Mouse (Mus musculus): ENCODE results near the gene Foxg1. TPM values are rescaled to one million over a fixed set of nuclear protein-coding genes. Genes with fewer than 3 reads are reported as not detected.

Gene Foxg1
- polyA plus RNA-seq, 1 experiment: 104 TPM

DNA sequence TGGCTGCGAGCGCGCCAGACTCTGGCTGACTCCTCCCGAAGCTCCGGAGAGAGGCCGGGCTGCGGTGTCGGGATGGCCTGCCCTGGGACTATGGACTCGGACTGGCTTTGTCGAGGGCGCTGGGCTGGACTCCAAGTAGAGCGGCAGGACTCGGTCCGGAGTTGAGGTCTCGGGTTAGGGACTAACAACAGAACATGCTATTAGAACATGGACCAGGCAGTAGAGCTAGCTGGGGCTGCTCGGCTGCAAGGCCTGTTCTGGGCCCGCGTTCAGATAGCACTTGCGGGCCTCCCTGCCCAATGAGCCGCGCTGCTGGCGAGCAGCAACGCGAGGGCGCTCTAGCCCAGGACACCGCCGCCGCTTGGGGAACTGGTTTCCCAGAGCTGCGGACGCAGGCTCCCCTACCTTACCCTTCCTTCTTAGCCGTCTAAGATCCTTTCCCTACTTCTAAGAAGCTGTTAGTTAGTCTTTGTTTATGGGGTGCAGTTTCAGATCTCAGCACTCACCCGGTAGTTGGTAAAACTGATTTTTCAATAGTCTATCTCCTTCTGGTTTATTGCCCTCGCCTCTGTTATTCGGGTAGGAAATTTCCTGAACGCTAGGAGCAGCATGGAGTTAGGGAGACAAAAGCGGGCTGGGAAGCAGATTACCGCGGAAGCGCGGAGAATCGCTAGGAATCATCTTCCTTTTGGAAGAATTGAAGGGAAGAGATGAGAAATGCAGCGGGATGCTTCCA lies 9.0 kb downstream of the Foxg1 start:
- Histone ChIP-seq H3K27ac (ENCODE audit: insufficient read depth, low read depth, low read length) (peak overlapping the region; percentile 95), H3K4me1 (ENCODE audit: control insufficient read depth, insufficient read depth, low read length) (no peaks in the 10 kb centered on the region), H3K4me3 (ENCODE audit: insufficient read depth, low read depth, low read length) (peak overlapping the region; percentile 66)
- 0 out of 2 replicates have a peak, but pooled peaks have one; percentile 31 for TF ChIP-seq CTCF (IDR thresholded peaks at IDR 0.05; ENCODE audit: insufficient read depth, low read depth, low read length)
- no peak for TF ChIP-seq POLR2A (IDR thresholded peaks at IDR 0.05; ENCODE audit: insufficient read depth, low read depth, low read length)
- WGBS: 2% methylated on average over 42 of the region's 42 CpGs

DNA sequence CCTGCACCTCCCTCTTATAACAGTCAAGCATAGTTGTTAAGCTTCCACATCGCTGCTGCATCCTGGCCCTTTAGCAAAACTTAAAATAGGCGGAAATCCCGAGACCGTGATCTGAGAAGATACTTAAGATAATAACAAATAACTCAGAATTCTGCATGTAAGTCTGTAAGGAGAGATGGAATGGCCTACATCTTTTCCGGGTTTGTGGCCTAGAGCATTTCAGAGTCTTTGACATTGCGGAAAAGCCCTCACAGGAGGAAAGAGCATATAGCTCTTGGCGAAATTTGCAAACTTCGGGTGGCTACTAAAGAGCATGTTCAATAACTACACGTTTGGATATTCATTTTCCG lies 9.6 kb downstream of the Foxg1 start:
- peak overlapping the region; percentile 95 for H3K27ac ChIP-seq (ENCODE audit: insufficient read depth, low read depth, low read length)
- TF ChIP-seq POLR2A (IDR thresholded peaks at IDR 0.05; ENCODE audit: insufficient read depth, low read depth, low read length) (no peak), CTCF (IDR thresholded peaks at IDR 0.05; ENCODE audit: insufficient read depth, low read depth, low read length) (no peak)
- H3K4me1 ChIP-seq (ENCODE audit: control insufficient read depth, insufficient read depth, low read length): no peaks in the 10 kb centered on the region
- WGBS: 10% methylated on average over 10 of the region's 10 CpGs
- H3K4me3 ChIP-seq (ENCODE audit: insufficient read depth, low read depth, low read length): peak overlapping the region; percentile 66

DNA sequence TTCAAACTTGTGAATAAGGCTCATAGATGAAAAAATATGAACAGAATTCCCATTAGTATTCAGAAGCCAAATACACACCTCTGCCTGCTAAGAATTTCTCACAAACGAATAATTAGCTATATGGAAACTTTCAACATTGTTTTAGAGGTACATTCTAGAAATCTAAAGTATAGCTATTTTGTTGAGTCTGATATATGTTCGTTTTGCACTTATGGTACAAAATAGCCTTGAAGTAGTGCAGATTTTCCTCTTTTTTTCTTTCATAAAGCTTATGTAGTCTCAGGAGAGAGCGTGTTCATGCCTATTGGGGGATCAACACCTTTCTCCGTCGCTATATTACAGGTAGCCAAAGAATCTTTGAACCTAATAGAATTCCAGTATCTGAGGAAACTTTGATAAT lies 10.4 kb downstream of the Foxg1 start:
- H3K4me3 ChIP-seq (ENCODE audit: insufficient read depth, low read depth, low read length): no peak overlapping the region
- H3K4me1 ChIP-seq (ENCODE audit: control insufficient read depth, insufficient read depth, low read length): no peaks in the 10 kb centered on the region
- 20% methylated on average over 5 of the region's 5 CpGs for WGBS
- TF ChIP-seq POLR2A (IDR thresholded peaks at IDR 0.05; ENCODE audit: insufficient read depth, low read depth, low read length) (no peak), CTCF (IDR thresholded peaks at IDR 0.05; ENCODE audit: insufficient read depth, low read depth, low read length) (no peak)
- H3K27ac ChIP-seq (ENCODE audit: insufficient read depth, low read depth, low read length): no peak overlapping the region

DNA sequence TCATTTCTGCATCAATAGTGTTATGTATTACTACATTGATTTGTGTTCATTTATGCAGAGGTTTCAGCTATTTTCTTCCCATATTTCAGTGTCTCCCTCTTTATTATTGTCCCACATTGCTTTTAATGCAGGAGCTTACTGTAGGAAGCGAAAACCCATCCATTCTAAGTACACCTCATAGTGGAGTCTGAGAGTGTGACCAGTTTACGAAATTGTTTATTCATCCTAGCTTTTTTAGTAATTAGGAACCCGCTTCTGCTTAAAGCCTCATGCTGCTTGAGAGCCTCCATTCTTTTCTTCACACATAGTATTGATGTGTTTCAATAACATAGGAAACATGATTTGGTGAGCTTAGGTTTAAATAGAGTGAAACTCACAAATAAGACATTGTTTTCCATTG lies 11.2 kb downstream of the Foxg1 start:
- TF ChIP-seq CTCF (IDR thresholded peaks at IDR 0.05; ENCODE audit: insufficient read depth, low read depth, low read length) (no peak), POLR2A (IDR thresholded peaks at IDR 0.05; ENCODE audit: insufficient read depth, low read depth, low read length) (no peak)
- 31% methylated on average over 3 of the region's 3 CpGs for WGBS
- no peak overlapping the region for H3K27ac ChIP-seq (ENCODE audit: insufficient read depth, low read depth, low read length)
- H3K4me3 ChIP-seq (ENCODE audit: insufficient read depth, low read depth, low read length): no peak overlapping the region
- no peaks in the 10 kb centered on the region for H3K4me1 ChIP-seq (ENCODE audit: control insufficient read depth, insufficient read depth, low read length)

DNA sequence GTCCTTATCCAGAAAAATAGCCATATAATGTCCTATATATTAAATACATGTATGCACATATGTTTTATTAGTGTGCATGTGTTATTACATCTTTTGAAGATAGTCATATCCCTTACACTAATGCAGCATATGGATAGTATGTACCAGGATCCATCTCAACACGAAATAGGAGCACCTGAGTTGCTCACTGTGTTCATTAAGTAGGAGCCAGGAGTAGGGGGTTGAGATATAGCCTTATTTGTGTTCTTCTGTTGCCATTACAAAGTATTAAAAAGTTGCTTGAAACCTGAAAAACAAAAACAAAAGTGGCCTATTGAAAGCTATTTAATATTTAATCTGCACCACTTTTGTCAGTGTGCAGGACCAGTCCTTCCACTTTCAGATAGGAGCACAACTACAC lies 11.7 kb downstream of the Foxg1 start:
- no peak for TF ChIP-seq CTCF (IDR thresholded peaks at IDR 0.05; ENCODE audit: insufficient read depth, low read depth, low read length)
- TF ChIP-seq POLR2A (IDR thresholded peaks at IDR 0.05; ENCODE audit: insufficient read depth, low read depth, low read length): no peak
- H3K4me3 ChIP-seq (ENCODE audit: insufficient read depth, low read depth, low read length): no peak overlapping the region

DNA sequence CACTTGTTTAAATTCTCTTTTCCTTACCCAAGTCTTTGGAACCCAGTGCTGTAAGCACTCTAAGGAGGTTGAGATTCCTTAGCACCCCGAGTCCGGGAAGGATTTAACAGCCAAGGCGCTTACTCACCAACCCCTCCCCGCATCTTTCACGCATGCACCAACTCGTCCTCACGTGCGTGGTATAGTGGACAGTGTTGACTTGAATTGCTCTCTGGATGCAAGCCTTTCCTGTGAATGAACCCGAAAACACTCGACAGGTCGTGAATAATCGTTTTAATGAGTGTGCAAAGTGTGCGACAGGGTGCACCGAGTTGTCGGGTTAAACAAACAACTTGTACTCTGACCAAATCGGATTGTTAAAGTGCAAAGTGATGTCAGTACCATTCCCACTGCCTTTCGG lies 12.4 kb downstream of the Foxg1 start:
- TF ChIP-seq CTCF (IDR thresholded peaks at IDR 0.05; ENCODE audit: insufficient read depth, low read depth, low read length) (no peak), POLR2A (IDR thresholded peaks at IDR 0.05; ENCODE audit: insufficient read depth, low read depth, low read length) (no peak)
- Histone ChIP-seq H3K4me1 (ENCODE audit: control insufficient read depth, insufficient read depth, low read length) (no peaks in the 10 kb centered on the region), H3K4me3 (ENCODE audit: insufficient read depth, low read depth, low read length) (peak overlapping the region; percentile 38), H3K27ac (ENCODE audit: insufficient read depth, low read depth, low read length) (peak overlapping the region; percentile 66)
- WGBS: 24% methylated on average over 17 of the region's 17 CpGs

More for the DNA sequence above, 11.7 kb downstream of the Foxg1 start:
- H3K27ac ChIP-seq (ENCODE audit: insufficient read depth, low read depth, low read length): no peak overlapping the region
- WGBS: 38% methylated on average over 1 of the region's 1 CpGs
- no peaks in the 10 kb centered on the region for H3K4me1 ChIP-seq (ENCODE audit: control insufficient read depth, insufficient read depth, low read length)

DNA sequence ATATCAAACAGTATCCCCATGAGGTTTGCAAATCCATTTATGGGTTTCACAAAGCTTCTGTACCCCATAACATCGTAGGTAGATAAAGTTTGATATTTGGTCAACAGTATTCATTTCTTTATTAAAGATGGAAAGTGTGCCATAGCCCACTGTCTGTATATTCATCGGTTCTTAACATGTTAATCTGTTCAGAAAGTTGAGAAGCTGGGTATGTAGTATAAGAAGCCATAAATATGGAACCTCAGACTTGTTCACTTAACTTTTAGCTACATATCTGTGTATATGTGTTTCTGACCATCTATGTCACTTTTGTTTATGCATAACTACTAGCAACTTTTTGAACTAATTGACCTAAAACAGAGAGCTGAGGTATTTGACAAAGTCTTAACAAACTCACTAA lies 13.5 kb downstream of the Foxg1 start:
- TF ChIP-seq CTCF (IDR thresholded peaks at IDR 0.05; ENCODE audit: insufficient read depth, low read depth, low read length) (no peak), POLR2A (IDR thresholded peaks at IDR 0.05; ENCODE audit: insufficient read depth, low read depth, low read length) (no peak)
- Histone ChIP-seq H3K4me3 (ENCODE audit: insufficient read depth, low read depth, low read length) (no peak overlapping the region), H3K4me1 (ENCODE audit: control insufficient read depth, insufficient read depth, low read length) (no peaks in the 10 kb centered on the region), H3K27ac (ENCODE audit: insufficient read depth, low read depth, low read length) (no peak overlapping the region)
- WGBS: 35% methylated on average over 2 of the region's 2 CpGs

DNA sequence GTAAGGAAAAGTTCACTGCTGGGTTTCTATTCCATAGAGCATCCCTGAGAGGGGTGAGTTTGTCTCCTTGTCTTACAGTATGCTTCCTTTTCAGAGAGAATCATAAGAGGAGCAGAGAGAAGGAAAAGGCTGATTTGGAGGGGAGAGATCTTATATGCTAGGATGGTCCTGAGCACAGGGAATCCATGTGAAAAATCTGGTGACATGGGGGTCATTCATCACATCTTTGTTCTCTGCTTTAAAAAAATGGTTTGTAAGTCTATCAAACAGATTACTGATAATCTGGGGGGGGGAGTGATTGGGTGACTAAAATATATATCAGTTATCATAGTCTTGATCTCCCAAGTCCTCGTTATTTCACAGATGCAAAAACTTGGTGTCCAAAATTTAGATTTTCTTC lies 14.3 kb downstream of the Foxg1 start:
- no peak for TF ChIP-seq POLR2A (IDR thresholded peaks at IDR 0.05; ENCODE audit: insufficient read depth, low read depth, low read length)
- TF ChIP-seq CTCF (IDR thresholded peaks at IDR 0.05; ENCODE audit: insufficient read depth, low read depth, low read length): no peak
- no peaks in the 10 kb centered on the region for H3K4me1 ChIP-seq (ENCODE audit: control insufficient read depth, insufficient read depth, low read length)
- no peak overlapping the region for H3K27ac ChIP-seq (ENCODE audit: insufficient read depth, low read depth, low read length)
- WGBS: 45% methylated on average over 1 of the region's 1 CpGs
- H3K4me3 ChIP-seq (ENCODE audit: insufficient read depth, low read depth, low read length): no peak overlapping the region

DNA sequence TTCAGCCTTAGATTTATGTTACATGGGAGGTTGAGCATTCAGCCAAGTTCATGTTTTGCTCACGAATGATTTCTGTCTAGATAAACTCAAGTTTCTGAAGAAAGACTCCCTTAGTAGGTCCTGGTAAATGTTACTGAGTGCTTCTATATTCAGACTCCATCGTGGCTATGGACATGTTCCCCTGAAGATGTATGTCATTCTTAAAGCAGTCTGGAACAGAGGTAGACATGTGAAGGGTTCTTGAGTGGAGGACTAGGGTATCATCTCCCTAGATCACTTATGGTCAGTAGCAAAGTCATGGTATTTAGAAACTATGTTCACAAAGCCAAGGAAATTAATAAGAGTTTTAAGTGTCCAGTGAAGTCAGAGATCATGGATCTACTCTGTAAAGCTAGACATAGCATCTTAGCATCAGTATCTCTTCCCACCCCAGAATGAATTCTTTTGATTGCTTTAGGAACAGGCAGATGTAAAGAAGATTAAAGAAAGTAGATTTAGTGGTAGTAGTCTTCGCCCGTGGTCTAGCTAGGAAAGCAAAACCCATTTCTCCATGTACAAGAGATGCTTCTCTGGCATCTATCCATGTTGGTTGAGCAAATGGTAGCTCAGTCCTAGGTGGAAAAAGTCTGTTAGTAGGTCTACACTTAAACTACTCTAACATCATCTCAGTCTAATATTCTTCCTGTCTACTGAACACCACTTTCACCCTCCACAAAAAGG lies 15.1 kb downstream of the Foxg1 start:
- H3K27ac ChIP-seq (ENCODE audit: insufficient read depth, low read depth, low read length): no peak overlapping the region
- H3K4me1 ChIP-seq (ENCODE audit: control insufficient read depth, insufficient read depth, low read length): no peaks in the 10 kb centered on the region
- no peak for TF ChIP-seq POLR2A (IDR thresholded peaks at IDR 0.05; ENCODE audit: insufficient read depth, low read depth, low read length)
- no peak for TF ChIP-seq CTCF (IDR thresholded peaks at IDR 0.05; ENCODE audit: insufficient read depth, low read depth, low read length)
- 52% methylated on average over 4 of the region's 4 CpGs for WGBS
- no peak overlapping the region for H3K4me3 ChIP-seq (ENCODE audit: insufficient read depth, low read depth, low read length)

Data from olfactory bulb, adult 2 months (tissue).